Mouse (Mus musculus): ENCODE measurements around the gene Gm10097. TPM values are rescaled to one million over a fixed set of nuclear protein-coding genes. Genes with fewer than 3 reads are reported as not detected.

Gm10097 gene
- polyA plus RNA-seq, 1 experiment from 2014 or later = 0.13 TPM

- no peak overlapping the region for H3K4me2 ChIP-seq (ENCODE audit: low read depth, low read length)
Observed at GRCm38 (mm10) chr10:5096996-5097753, 28.2 kb downstream of the Gm10097 start.

GRCm38 (mm10) chr10:5097754-5098137 is 28.8 kb downstream of the Gm10097 start:
- no peak for ATAC-seq (ENCODE audit: insufficient read depth, low FRiP score)
- H3K27me3 ChIP-seq (ENCODE audit: control insufficient read depth, insufficient read depth, low read length) = no peaks in the 10 kb centered on the region
- H3K4me3 ChIP-seq (replicated peaks; ENCODE audit: low read length) = no peak overlapping the region
- H3K9me3 ChIP-seq (replicated peaks; ENCODE audit: control insufficient read depth, low read length) = no peaks in the 10 kb centered on the region
- no peak overlapping the region for H3K9ac ChIP-seq (ENCODE audit: low read length)
- H3K36me3 ChIP-seq (ENCODE audit: control insufficient read depth, insufficient read depth, low read length) = no peaks in the 10 kb centered on the region
- H3K4me1 ChIP-seq (ENCODE audit: control insufficient read depth, insufficient read depth, low read length) = no peaks in the 10 kb centered on the region
- H3K4me2 ChIP-seq (ENCODE audit: low read depth, low read length) = no peak overlapping the region
- 66% methylated on average over 2 of the region's 2 CpGs for WGBS
- no peak overlapping the region for H3K27ac ChIP-seq (ENCODE audit: low read length)

More at GRCm38 (mm10) chr10:5096996-5097753, 28.2 kb downstream of the Gm10097 start:
- H3K9ac ChIP-seq (ENCODE audit: low read length) = no peak overlapping the region
- no peaks in the 10 kb centered on the region for H3K27me3 ChIP-seq (ENCODE audit: control insufficient read depth, insufficient read depth, low read length)
- no peaks in the 10 kb centered on the region for H3K36me3 ChIP-seq (ENCODE audit: control insufficient read depth, insufficient read depth, low read length)
- H3K4me3 ChIP-seq (replicated peaks; ENCODE audit: low read length) = no peak overlapping the region
- H3K9me3 ChIP-seq (replicated peaks; ENCODE audit: control insufficient read depth, low read length) = no peaks in the 10 kb centered on the region
- WGBS = 79% methylated on average over 10 of the region's 10 CpGs
- ATAC-seq (ENCODE audit: insufficient read depth, low FRiP score) = no peak
- no peaks in the 10 kb centered on the region for H3K4me1 ChIP-seq (ENCODE audit: control insufficient read depth, insufficient read depth, low read length)
- H3K27ac ChIP-seq (ENCODE audit: low read length) = no peak overlapping the region

DNA sequence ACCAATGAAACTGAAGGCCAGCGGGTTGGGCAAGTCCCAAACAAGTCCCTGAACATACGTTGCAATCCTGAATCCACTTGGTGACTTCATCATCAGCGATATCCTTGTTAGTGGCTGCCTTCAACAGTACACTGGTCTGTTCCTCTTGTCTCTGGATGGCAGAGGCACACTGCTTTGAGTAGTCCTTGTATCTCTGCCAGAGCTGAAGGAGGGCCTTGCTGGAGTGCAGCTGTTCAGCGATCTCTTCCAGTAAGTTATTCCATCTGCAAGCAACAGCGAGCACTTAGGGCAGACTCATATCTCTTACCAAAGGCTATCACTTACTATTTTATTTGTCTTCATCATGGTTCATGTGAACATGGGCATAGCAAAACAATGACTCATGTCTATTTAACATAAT is 41.8 kb downstream of the Gm10097 start:
- peaks cover 15% of the 10 kb centered on the region for H3K36me3 ChIP-seq (ENCODE audit: control insufficient read depth, insufficient read depth, low read length)

GRCm38 (mm10) chr10:5116155-5116554 is 47.2 kb downstream of the Gm10097 start:
- Histone ChIP-seq H3K4me1 (ENCODE audit: control insufficient read depth, insufficient read depth, low read length) (no peaks in the 10 kb centered on the region), H3K27ac (ENCODE audit: low read length) (no peak overlapping the region), H3K9ac (ENCODE audit: low read length) (no peak overlapping the region), H3K9me3 (replicated peaks; ENCODE audit: control insufficient read depth, low read length) (no peaks in the 10 kb centered on the region), H3K4me2 (ENCODE audit: low read depth, low read length) (no peak overlapping the region), H3K36me3 (ENCODE audit: control insufficient read depth, insufficient read depth, low read length) (peaks cover 16% of the 10 kb centered on the region; the same call in 1 of the 2 replicates), H3K4me3 (replicated peaks; ENCODE audit: low read length) (no peak overlapping the region), H3K27me3 (ENCODE audit: control insufficient read depth, insufficient read depth, low read length) (no peaks in the 10 kb centered on the region)
- WGBS = 86% methylated on average over 5 of the region's 5 CpGs
- ATAC-seq (ENCODE audit: insufficient read depth, low FRiP score) = no peak

More for the DNA sequence above, 41.8 kb downstream of the Gm10097 start:
- WGBS = 84% methylated on average over 5 of the region's 5 CpGs
- H3K4me3 ChIP-seq (replicated peaks; ENCODE audit: low read length) = no peak overlapping the region
- no peak for ATAC-seq (ENCODE audit: insufficient read depth, low FRiP score)
- H3K27me3 ChIP-seq (ENCODE audit: control insufficient read depth, insufficient read depth, low read length) = no peaks in the 10 kb centered on the region
- H3K9ac ChIP-seq (ENCODE audit: low read length) = no peak overlapping the region
- no peaks in the 10 kb centered on the region for H3K9me3 ChIP-seq (replicated peaks; ENCODE audit: control insufficient read depth, low read length)
- H3K4me2 ChIP-seq (ENCODE audit: low read depth, low read length) = no peak overlapping the region
- H3K4me1 ChIP-seq (ENCODE audit: control insufficient read depth, insufficient read depth, low read length) = no peaks in the 10 kb centered on the region
- H3K27ac ChIP-seq (ENCODE audit: low read length) = no peak overlapping the region

DNA sequence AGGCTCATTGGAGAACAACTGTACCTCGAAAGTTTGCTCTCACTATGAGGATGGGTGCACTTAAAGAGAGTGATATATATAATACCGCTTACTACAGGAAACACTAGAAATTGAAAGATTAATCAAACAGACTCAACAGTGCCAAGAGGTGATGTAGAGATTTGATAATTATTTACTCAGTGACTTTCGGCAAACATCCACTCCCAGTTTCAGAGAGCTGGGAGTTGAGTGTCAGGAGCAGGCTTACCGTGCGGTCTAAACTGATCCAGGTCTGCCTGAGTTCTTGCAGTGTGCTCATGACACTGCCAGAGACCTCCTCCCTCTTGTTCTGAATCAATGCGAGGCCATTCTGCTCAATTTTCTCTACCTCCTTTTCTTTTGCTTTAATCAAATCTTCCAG is 47.7 kb downstream of the Gm10097 start:
- no peaks in the 10 kb centered on the region for H3K9me3 ChIP-seq (replicated peaks; ENCODE audit: control insufficient read depth, low read length)
- 62% methylated on average over 6 of the region's 6 CpGs for WGBS
- no peaks in the 10 kb centered on the region for H3K4me1 ChIP-seq (ENCODE audit: control insufficient read depth, insufficient read depth, low read length)
- no peak for ATAC-seq (ENCODE audit: insufficient read depth, low FRiP score)
- H3K36me3 ChIP-seq (ENCODE audit: control insufficient read depth, insufficient read depth, low read length) = peaks cover 18% of the 10 kb centered on the region; the same call in 1 of the 2 replicates
- no peak overlapping the region for H3K27ac ChIP-seq (ENCODE audit: low read length)
- no peaks in the 10 kb centered on the region for H3K27me3 ChIP-seq (ENCODE audit: control insufficient read depth, insufficient read depth, low read length)
- H3K4me2 ChIP-seq (ENCODE audit: low read depth, low read length) = no peak overlapping the region
- H3K9ac ChIP-seq (ENCODE audit: low read length) = no peak overlapping the region
- no peak overlapping the region for H3K4me3 ChIP-seq (replicated peaks; ENCODE audit: low read length)

Measured in stomach, embryonic 16.5 days (tissue).